Mouse (Mus musculus): ENCODE results near the gene Arhgef19.
A peak's percentile ranks its signal among the peaks of the same experiment; 100 is the strongest.

DNA sequence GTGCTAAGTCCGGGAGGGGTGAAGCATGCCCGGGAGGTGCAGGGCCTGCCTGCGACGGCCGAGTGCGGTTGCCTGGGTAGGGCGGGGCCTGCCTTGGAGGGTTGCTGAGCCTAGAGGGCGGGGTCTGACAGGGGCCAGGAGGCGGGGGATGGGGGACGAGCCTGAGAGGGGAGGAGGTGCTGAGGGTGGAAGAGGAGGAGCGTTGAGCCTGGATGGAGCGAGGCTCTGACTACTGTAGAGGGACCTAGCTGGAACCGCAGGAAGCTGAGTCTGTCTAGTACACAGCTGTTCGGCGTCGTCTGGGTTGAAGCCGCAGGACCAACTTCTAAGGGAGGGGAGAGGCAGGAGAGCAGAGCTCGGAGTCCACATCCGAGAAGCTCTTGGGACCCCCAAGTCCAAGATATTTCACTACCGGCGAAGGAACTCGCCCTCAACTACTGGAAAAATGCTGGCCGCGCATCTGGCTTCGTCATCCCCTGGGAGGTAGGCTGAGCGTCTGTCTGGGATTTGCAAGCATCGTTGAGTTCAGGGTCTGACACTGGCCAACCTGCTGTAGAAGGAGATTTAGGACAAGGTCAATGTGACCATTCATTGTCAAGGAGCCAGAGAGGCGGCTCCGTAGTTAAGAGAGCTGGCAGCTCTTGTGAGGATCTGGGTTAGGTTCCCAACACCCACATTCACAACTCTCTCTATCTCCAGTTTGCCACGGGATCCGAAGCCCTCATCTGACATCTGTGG is at the start of gene Arhgef19:
- TF ChIP-seq CTCF (IDR thresholded peaks at IDR 0.05; ENCODE audit: borderline replicate concordance, insufficient read depth, low read length) (no peak), POLR2A (IDR thresholded peaks at IDR 0.05; ENCODE audit: low read depth, low read length) (peak; percentile 93)

Data from embryonic fibroblast, embryonic 13.5 days (primary cell).